In genomic region chr12:34051112-34051511, GRCm38 (mm10) we compare ENCODE assay signal across 10 mouse cellular contexts.
DNase-seq lines count a peak whose midpoint lies in the region; ATAC-seq and TF ChIP-seq lines count a peak whose summit lies in the region.
"Had no signal": no experiment of that assay in that cellular context is flagged by ENCODE, and none has a peak within 500 bp of the region (broad histone marks: within the 10 kb centered on the region; RNA-seq: fewer than 3 reads in every experiment).

No protein-coding gene starts in this region.

- TF ChIP-seq CTCF in layer of hippocampus, adult 2 months (conservative IDR thresholded peaks at IDR 0.05), result peak; percentile 58

- H3K27me3 ChIP-seq in forebrain, embryonic 13.5 days, result no peaks in the 10 kb centered on the region
- no peaks in the 10 kb centered on the region for H3K27me3 ChIP-seq in hindbrain, embryonic 14.5 days (ENCODE audit: control insufficient read depth, insufficient read depth, low read length)
- H3K27me3 ChIP-seq: midbrain, embryonic 12.5 days had no signal

- no peaks in the 10 kb centered on the region for H3K9me3 ChIP-seq in forebrain, embryonic 13.5 days (replicated peaks)
- no peaks in the 10 kb centered on the region for H3K9me3 ChIP-seq in hindbrain, embryonic 14.5 days (ENCODE audit: control insufficient read depth, low read length)
- H3K9me3 ChIP-seq: midbrain, embryonic 12.5 days had no signal

- 58% methylated on average over 7 of the region's 7 CpGs for WGBS in forebrain, embryonic 13.5 days
- 62% methylated on average over 7 of the region's 7 CpGs for WGBS in hindbrain, embryonic 14.5 days

- H3K4me1 ChIP-seq in forebrain, embryonic 13.5 days, result no peaks in the 10 kb centered on the region
- no peaks in the 10 kb centered on the region for H3K4me1 ChIP-seq in hindbrain, embryonic 14.5 days (replicated peaks; ENCODE audit: control insufficient read depth, insufficient read depth, low read length)
- H3K4me1 ChIP-seq: midbrain, embryonic 12.5 days had no signal

- no peak overlapping the region for H3K27ac ChIP-seq in layer of hippocampus, adult 2 months
- no peak overlapping the region for H3K27ac ChIP-seq in forebrain, embryonic 13.5 days
- no peak overlapping the region for H3K27ac ChIP-seq in hindbrain, embryonic 14.5 days
- H3K27ac ChIP-seq: midbrain, embryonic 12.5 days had no signal

- DNase-seq in adrenal gland, postnatal 10 days, result peak; percentile 47
- DNase-seq in adrenal gland, adult 2 months, result no peak
- DNase-seq in layer of hippocampus, adult 2 months (ENCODE audit: low spot score in 2 of 2), result no peak
- no peak for DNase-seq in layer of hippocampus, adult 8-10 months (ENCODE audit: low spot score in 2 of 2)
- peak; percentile 40 for DNase-seq in R1 (ENCODE audit: low read depth, low spot score)
- DNase-seq in lung, postnatal 14 days, result peak; percentile 28
- no peak for DNase-seq in hindbrain, embryonic 14.5 days (ENCODE audit: low spot score)
- DNase-seq: cerebellum, adult 9-11 months had no signal

- no peaks in the 10 kb centered on the region for H3K36me3 ChIP-seq in forebrain, embryonic 13.5 days (ENCODE audit: poor library complexity, severe bottlenecking)
- H3K36me3 ChIP-seq in hindbrain, embryonic 14.5 days (replicated peaks; ENCODE audit: control insufficient read depth, insufficient read depth), result no peaks in the 10 kb centered on the region
- H3K36me3 ChIP-seq: midbrain, embryonic 12.5 days had no signal

- H3K4me3 ChIP-seq in layer of hippocampus, adult 2 months, result no peak overlapping the region
- H3K4me3 ChIP-seq in forebrain, embryonic 13.5 days, result no peak overlapping the region
- H3K4me3 ChIP-seq in hindbrain, embryonic 14.5 days (replicated peaks; ENCODE audit: low read length), result no peak overlapping the region
- H3K4me3 ChIP-seq: midbrain, embryonic 12.5 days had no signal

- no peak overlapping the region for H3K9ac ChIP-seq in forebrain, embryonic 13.5 days
- H3K9ac ChIP-seq in hindbrain, embryonic 14.5 days, result no peak overlapping the region
- H3K9ac ChIP-seq: midbrain, embryonic 12.5 days had no signal

- no peak for ATAC-seq in forebrain, embryonic 13.5 days
- ATAC-seq in hindbrain, embryonic 14.5 days (ENCODE audit: low FRiP score), result no peak

- H3K4me2 ChIP-seq in forebrain, embryonic 13.5 days, result no peak overlapping the region
- H3K4me2 ChIP-seq in hindbrain, embryonic 14.5 days (replicated peaks), result no peak overlapping the region
- H3K4me2 ChIP-seq: midbrain, embryonic 12.5 days had no signal

Comparison
In these comparisons a context has a peak if more than half of its experiments do, and no peak if none do; other contexts are left out.
1. DNase-seq: peak in adrenal gland, postnatal 10 days (single experiment), R1 (single experiment) and lung, postnatal 14 days (single experiment); none in adrenal gland, adult 2 months (single experiment), layer of hippocampus, adult 2 months (0 of 2), layer of hippocampus, adult 8-10 months (0 of 2) and hindbrain, embryonic 14.5 days (single experiment).